Mouse (Mus musculus) regulatory T cell (primary cell): Measurements from ENCODE around the gene Adora2a.
"Not testable (repeated sequence)": the region's sequence is repeated elsewhere in the genome, so short reads cannot be mapped to it uniquely, and the experiment has no call there.

Source experiments
- in situ Hi-C: fragments of 300-600 bp; cut with MboI, MseI; formaldehyde crosslinking; loops from one replicate; pipeline ENCODE4 v1.15.1; 2025; ENCODE audit warnings: high pct_unique_total_duplicates

Gene Adora2a

GRCm38 (mm10) chr10:75345265-75345664 lies 28.6 kb downstream of the Adora2a start:
- in situ Hi-C loops: no loop called here

DNA sequence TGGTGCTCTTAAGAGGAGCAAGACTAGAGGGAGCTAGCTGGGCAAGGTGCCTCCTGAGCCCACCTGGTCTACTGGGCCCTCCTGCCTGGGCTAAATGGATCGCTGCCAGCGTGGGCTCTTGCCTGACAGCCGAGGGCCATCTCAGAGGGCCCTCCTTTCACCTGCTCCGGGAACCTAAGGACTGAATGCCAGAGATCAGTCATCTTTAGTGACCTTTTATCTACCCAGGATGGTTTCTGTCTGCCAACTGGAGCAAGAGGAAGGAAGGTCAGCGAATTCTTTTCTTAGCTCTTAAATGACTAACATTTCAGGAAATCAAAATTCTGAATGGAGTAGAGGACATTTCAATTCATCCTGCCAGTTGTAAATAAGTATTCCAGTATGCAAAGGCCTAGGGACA lies 33.9 kb downstream of the Adora2a start:
- in situ Hi-C loops: no loop called here

DNA sequence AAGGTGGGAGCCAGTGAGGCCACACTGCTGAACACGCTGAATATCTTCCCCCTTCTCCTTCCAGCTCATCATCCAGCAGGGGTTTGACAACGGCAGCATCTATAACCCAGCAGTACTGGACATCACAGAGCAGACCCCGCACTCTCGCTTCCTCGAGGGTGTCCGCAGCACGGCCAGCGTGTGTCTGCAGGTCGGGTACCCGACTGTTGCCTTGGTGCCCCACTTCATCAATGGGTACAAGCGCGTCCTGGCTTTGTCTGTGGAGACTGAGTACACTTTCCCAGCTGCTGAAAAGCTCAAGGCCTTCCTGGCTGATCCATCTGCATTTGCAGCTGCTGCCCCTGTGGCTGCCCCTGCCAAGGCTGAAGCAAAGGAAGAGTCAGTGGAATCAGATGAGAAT lies 35.9 kb downstream of the Adora2a start:
- in situ Hi-C loops: no loop called here

- in situ Hi-C loops: not testable (repeated sequence)
These were observed 37.2 kb downstream of the Adora2a start for GRCm38 (mm10) chr10:75353838-75354241.

DNA sequence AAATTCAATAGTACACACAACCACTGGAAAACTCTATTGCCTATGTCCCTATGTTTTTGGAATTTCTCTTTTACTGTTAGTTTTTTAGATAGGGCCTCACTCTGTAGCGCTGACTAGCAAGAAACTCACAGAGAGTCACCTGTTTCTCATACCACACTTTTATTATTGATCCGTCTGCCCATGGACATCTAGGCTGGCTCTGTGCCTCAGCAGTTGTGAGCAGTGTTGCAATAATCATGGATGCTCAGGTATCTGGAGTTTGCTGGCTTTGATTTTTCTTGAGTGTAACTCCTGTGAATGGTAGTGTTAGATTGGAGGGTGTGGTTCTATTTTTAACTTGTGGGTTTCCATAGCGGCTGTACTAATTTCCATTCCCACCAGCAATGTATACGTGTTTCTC lies 38.7 kb downstream of the Adora2a start:
- in situ Hi-C loops: no loop called here

- in situ Hi-C loops: not testable (repeated sequence)
These were observed 47.6 kb downstream of the Adora2a start for GRCm38 (mm10) chr10:75364214-75364690.

DNA sequence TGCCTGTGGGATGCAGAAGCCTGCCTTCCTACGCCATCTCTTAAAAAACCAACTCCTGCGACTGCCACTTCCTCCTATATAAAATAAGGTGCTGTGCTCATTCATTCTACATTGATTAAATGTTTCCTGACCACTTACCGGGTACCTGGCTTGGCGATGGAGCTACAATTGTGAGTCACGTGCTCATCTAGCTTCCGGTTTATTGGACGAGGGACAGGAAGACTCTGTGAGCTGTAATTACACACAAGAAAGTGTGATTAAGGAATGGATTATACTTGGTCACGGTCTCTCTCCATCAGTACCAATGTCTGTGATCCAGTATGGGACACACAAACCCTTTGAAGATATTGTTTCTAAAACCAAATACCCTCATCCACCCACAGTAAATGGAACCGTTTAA lies 48.1 kb downstream of the Adora2a start:
- in situ Hi-C loops: no loop called here

GRCm38 (mm10) chr10:75365231-75365633 lies 48.6 kb downstream of the Adora2a start:
- in situ Hi-C loops: no loop called here

DNA sequence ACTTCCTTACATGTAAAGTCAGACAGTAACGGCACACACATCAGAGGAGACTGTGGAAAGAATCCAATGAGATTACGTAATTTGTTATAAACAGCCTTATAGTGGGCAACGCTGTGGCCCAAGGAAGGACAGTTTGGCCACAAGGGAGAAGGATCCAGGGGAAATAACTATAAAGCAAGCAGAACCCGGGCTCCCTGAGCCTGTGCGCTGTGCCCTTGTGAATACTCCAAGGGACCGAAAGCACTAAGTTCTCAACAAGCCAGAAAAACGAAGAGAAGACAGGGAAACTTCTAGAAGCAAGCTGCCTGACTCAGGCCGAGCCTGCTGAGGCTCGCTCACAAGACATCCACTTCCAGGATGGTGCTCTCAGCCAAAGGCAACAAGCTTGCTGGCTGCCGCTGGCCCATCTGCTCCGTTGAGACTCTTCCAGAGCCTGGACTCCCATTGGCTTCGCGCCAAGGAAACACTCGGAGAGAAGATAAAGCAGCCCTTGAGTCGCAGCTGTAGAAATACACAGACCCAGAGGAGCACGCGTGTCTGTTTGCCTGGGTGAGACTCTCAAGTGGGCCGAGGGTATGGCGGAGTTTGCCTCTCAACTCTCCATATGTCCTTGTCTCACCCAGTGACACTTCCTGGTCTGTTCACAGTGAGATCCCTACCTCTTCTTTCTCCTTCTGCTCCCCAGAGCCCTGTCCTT lies 57.1 kb downstream of the Adora2a start:
- in situ Hi-C loops: not testable (repeated sequence)

DNA sequence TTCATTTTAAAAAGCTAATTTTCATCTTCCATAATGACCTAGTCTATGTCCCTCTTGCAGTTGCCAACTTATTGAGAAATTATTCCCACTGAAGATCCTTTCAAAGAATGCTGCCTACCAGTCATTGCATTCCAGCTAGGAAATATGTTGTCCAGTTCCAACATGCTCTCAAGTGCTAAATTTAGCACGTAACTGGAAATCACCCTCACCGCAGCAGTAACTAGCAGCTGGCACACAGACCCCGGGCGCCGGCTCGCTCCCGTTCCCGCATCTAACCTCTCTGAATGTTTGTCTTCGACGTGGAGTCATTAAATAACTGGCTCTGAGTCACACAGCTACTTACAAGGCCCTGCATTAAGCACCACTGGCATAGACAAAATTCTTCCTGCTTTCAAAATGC lies 62.0 kb downstream of the Adora2a start:
- in situ Hi-C loops: no loop called here
